Mouse (Mus musculus) macrophage (primary cell): ENCODE results near the gene Cdc42ep2. TPM values are rescaled to one million over a fixed set of nuclear protein-coding genes. Genes with fewer than 3 reads are reported as not detected.
A peak's percentile ranks its signal among the peaks of the same experiment; 100 is the strongest.
"Not testable (repeated sequence)": the region's sequence is repeated elsewhere in the genome, so short reads cannot be mapped to it uniquely, and the experiment has no call there.

Experiments
- H3K27ac ChIP-seq: fragments of 350-480 bp; formaldehyde crosslinking; 2 replicates; pipeline ENCODE4 v1.9.0; 2021
- H3K36me3 ChIP-seq: fragments of 350-480 bp; formaldehyde crosslinking; 2 replicates; pipeline ENCODE4 v1.9.0; 2021; ENCODE audit errors: inconsistent target
- H3K4me3 ChIP-seq: fragments of 350-480 bp; formaldehyde crosslinking; 2 replicates; pipeline ENCODE4 v1.9.0; 2021; ENCODE audit errors: inconsistent target
- H3K79me2 ChIP-seq: fragments of 350-480 bp; formaldehyde crosslinking; 2 replicates; pipeline ENCODE4 v1.9.0; 2021; ENCODE audit errors: inconsistent target
- WGBS: methylation state at CpG from one replicate; pipeline ENCODE4 v1.1.7; 2026; ENCODE audit warnings: inconsistent platforms; ENCODE audit not compliant: missing documents; 5-methylcytosine and 5-hydroxymethylcytosine counted together
- polyA plus RNA-seq: library from polyadenylated mRNA; stranded (reverse); fragments of 250-400 nt; gene quantifications from 3 replicates; pipeline ENCODE4 v1.2.4, GENCODE M21; 2018; ENCODE audit warnings: inconsistent platforms

The Cdc42ep2 gene
- polyA plus RNA-seq, 1 experiment from 2014 or later, result 1.7 TPM

DNA sequence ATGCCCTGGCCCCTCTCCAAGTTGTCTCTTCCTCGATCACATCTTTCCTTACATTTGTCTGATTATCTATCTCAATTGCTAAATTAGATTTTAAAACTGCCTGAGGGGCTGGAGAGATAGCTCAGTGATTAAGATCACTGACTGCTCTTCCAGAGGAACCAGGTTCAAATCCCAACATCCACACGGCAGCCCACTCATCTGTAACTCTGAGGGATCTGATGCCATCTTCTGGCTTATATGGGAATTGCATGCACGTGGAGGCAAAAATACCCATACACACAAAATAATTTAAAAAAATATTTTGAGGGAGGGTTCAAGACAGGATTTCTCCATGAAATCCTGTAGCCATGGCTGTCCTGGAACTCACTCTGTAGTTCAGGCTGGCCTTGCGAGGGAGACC is 38.8 kb downstream of the Cdc42ep2 start:
- H3K36me3 ChIP-seq, result peaks cover 39% of the 10 kb centered on the region
- H3K79me2 ChIP-seq, result peaks cover 24% of the 10 kb centered on the region
- no peak overlapping the region for H3K27ac ChIP-seq
- no peak overlapping the region for H3K4me3 ChIP-seq
- WGBS, result 78% methylated on average over 4 of the region's 4 CpGs

- 89% methylated on average over 1 of the region's 1 CpGs for WGBS
- Histone ChIP-seq H3K4me3 (no peak overlapping the region), H3K36me3 (peaks cover 52% of the 10 kb centered on the region), H3K27ac (no peak overlapping the region), H3K79me2 (peaks cover 43% of the 10 kb centered on the region)
Measured at GRCm38 (mm10) chr19:5883935-5884334, 40.7 kb downstream of the Cdc42ep2 start.

DNA sequence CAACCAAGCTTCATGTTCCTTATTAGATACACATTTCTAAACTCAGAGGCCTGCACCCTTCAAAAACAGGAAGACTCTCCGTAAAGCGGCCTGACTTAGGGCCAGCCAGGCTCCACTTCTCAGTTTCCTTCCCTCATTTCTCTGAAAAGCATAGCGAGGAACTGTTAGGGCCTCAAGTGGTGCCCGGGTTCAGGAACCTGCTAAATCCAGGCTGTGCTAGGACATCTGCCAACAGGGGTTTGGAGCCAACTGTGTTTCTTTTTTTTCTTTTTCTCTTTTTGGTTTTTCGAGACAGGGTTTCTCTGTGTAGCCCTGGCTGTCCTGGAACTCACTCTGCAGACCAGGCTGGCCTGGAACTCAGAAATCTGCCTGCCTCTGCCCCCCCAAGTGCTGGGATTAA is 42.5 kb downstream of the Cdc42ep2 start:
- H3K36me3 ChIP-seq, result peaks cover 52% of the 10 kb centered on the region
- WGBS, result 3% methylated on average over 5 of the region's 5 CpGs
- H3K27ac ChIP-seq, result peak overlapping the region; percentile 72

DNA sequence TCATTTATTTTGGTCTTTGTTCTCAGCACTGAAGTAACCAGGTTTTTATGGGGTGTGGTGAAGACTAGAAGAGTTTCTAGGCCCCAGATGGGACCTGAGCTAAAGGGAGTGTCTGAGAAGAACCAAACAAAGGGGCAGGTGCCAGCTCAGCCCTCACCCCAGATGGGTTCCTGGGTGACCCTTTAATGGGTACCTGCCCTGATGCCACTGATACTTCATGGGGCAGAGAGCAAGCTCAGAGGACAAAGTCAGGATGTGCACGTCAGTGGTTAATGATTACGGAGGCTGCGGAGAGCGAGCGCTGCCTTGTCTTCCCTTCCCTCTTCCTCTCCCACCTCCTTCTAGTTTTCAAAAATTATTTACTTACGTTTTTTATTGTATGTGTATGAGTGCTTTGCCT is 43.5 kb downstream of the Cdc42ep2 start:
- peaks cover 52% of the 10 kb centered on the region for H3K36me3 ChIP-seq
- H3K27ac ChIP-seq, result peak overlapping the region; percentile 72
- 80% methylated on average over 1 of the region's 6 CpGs for WGBS
- no peak overlapping the region for H3K4me3 ChIP-seq
- H3K79me2 ChIP-seq, result peaks cover 53% of the 10 kb centered on the region

More for the DNA sequence above, 42.5 kb downstream of the Cdc42ep2 start:
- H3K4me3 ChIP-seq, result not testable (repeated sequence)
- H3K79me2 ChIP-seq, result peaks cover 53% of the 10 kb centered on the region

DNA sequence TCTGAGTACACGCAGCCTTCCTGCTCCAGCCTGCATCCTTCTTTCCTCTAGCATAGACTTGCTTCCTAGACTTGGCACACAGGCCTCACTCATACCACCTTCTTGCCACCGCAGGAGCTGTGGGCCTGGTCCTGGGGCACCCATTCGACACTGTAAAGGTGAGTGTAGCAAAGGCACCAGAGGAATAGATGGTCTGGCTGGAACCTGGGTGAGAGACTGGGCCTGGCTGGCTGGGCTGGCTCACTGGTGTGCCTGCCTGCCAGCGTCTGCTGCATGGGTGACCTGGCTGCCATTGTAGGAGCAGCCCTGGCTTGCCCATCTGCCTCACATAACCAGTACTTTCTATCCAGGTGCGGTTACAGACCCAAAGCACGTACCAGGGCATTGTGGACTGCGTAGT is 44.9 kb downstream of the Cdc42ep2 start:
- Histone ChIP-seq H3K79me2 (peaks cover 55% of the 10 kb centered on the region), H3K36me3 (peaks cover 41% of the 10 kb centered on the region), H3K4me3 (0 out of 2 replicates have a peak overlapping the region, but pooled peaks have one; percentile 73), H3K27ac (peak overlapping the region; percentile 99)
- 88% methylated on average over 7 of the region's 7 CpGs for WGBS

- Histone ChIP-seq H3K4me3 (peak overlapping the region; percentile 73), H3K27ac (peak overlapping the region; percentile 99), H3K36me3 (peaks cover 33% of the 10 kb centered on the region), H3K79me2 (peaks cover 60% of the 10 kb centered on the region)
- whole genome bisulfite sequencing, result 52% methylated on average over 3 of the region's 3 CpGs
Measured at GRCm38 (mm10) chr19:5878916-5879315, 45.7 kb downstream of the Cdc42ep2 start.

GRCm38 (mm10) chr19:5878362-5878722 is 46.3 kb downstream of the Cdc42ep2 start:
- H3K79me2 ChIP-seq, result peaks cover 60% of the 10 kb centered on the region
- WGBS, result 6% methylated on average over 7 of the region's 7 CpGs
- H3K27ac ChIP-seq, result peak overlapping the region; percentile 99
- H3K4me3 ChIP-seq, result peak overlapping the region; percentile 73
- H3K36me3 ChIP-seq, result peaks cover 27% of the 10 kb centered on the region

DNA sequence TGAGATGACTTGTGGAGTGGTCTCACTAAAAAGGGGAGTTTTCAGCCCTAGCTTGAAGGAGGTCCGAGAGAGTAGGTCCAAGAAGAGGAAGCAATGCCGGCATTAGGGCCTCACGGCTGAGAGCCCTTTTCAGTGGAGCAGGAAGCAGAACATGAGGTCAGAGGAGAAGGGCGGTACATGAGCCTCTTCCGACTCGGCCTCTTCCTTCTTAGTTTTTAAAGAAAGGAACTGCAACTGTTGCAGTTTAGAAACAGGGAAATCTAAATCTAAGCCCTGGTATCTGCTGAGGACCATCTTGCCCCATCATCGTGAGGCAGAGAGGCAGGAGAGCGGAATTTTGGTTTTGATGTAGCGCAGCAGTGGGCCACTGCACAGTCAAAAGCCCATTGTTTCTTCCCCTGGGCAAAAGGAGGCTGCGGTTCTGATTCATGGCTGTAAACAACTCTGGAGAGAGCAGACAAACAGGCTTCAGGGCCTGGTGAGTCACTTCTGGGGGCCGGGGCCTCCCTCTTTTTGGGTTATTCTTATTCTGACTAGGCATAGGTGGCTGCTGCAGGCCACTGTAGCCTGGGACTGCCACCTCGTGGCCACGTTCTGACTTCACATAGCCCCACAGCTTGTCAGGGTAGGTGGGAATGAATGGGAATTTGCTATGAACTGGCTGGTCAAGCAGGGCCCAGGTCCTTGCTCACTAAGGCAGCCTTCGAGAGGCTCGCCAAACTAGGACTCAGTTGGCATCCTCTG is 46.8 kb downstream of the Cdc42ep2 start, which contains the start of gene Slc25a45:
Gene Slc25a45 (plus strand): TSS at position 191 of the 744 bp plus-strand sequence.
- peak within 1 kb of the TSS; percentile 73 for H3K4me3 ChIP-seq
- H3K27ac ChIP-seq, result peak within 1 kb of the TSS; percentile 99
- WGBS, result under 1% methylated on average over 15 of the region's 15 CpGs
- H3K36me3 ChIP-seq, result peaks cover 25% of the 10 kb centered on the region
- peaks cover 60% of the 10 kb centered on the region for H3K79me2 ChIP-seq

DNA sequence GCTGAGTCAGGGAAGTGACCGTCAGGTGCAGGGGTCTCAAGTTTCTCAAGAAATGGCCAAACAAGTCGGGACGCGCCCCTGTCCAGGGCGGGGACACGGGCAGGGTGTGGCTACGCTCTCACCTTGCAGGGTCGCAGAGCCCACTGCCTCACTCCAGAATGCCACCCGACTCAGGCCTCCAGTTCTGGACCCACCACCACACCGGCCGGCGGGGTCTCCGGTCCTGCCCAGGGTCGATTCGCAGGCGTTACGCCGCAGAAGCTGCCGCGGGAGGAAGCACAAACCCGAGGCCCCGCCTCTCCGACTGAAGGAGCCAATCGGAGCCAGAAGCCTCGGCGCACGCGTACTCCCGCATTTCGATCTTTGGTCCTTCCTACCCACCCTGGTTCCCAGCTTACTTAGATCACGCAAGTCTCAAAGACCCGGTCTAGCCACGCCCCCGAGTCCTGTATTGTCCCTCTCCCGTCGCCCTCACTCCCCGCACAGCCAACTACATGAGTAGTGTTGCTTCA is 49.6 kb downstream of the Cdc42ep2 start, which contains the start of gene Frmd8:
Gene Frmd8 (minus strand): TSS at position 306 of the 512 bp plus-strand sequence.
- Histone ChIP-seq H3K4me3 (peak within 1 kb of the TSS; percentile 95), H3K79me2 (peaks cover 64% of the 10 kb centered on the region), H3K36me3 (peaks cover 22% of the 10 kb centered on the region; the same call in 1 of the 2 replicates), H3K27ac (peak within 1 kb of the TSS; percentile 68)
- under 1% methylated on average over 35 of the region's 37 CpGs for WGBS

DNA sequence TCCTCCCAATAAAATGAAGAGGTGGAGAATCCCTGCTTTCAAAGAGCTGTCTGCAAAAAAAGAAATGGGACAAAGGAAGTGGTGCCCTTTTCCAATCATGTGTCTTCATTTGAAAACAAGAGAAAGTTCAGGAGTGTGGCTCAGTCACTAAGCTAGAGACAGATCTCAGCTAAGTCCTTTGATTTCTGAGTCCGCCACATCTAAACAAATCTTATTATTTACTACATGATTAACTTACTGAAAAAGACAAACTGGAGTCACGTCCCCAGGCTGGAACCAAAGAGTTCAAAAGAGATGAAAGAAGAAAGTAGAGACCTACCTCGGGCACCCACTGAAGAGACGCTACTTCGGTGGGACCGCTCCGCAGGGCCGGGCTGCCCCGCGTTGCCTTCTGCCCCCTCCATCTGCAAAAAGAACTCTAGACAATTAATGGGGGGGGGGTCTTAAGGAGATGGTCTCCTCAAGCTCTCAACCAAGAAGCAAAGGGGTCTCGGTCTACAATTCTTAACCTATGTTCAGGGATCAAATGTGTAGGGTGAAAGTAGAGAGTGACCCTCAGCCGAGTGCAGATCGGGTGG is 50.1 kb downstream of the Cdc42ep2 start:
- Histone ChIP-seq H3K27ac (peak overlapping the region; percentile 68), H3K36me3 (peaks cover 22% of the 10 kb centered on the region; the same call in 1 of the 2 replicates), H3K4me3 (peak overlapping the region; percentile 95), H3K79me2 (peaks cover 59% of the 10 kb centered on the region)
- WGBS, result 6% methylated on average over 13 of the region's 13 CpGs

- peaks cover 36% of the 10 kb centered on the region for H3K36me3 ChIP-seq
- H3K27ac ChIP-seq, result no peak overlapping the region
- WGBS, result 84% methylated on average over 19 of the region's 19 CpGs
- H3K79me2 ChIP-seq, result peaks cover 44% of the 10 kb centered on the region
- no peak overlapping the region for H3K4me3 ChIP-seq
Measured at GRCm38 (mm10) chr19:5872931-5873556, 51.6 kb downstream of the Cdc42ep2 start.

DNA sequence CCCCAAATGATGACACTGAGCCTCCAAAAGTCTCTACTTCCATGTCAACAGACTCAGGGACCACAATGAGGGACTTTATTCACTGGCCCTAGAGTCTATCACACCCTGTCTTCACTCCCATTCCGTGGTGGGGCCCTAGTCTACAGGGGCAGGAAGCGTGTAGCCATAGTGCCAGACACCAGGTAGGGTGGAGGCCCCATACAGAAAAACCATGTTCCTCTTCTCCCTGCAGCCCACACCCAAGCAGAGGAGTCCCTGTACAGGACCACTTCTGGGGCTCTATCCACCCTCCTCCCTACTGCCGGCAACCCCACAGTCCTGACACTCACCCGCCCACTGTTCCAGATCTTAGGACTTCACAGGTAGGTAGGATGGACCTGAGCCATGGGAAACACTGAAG is 52.1 kb downstream of the Cdc42ep2 start:
- Histone ChIP-seq H3K79me2 (peaks cover 44% of the 10 kb centered on the region), H3K4me3 (no peak overlapping the region), H3K27ac (no peak overlapping the region), H3K36me3 (peaks cover 41% of the 10 kb centered on the region)
- 50% methylated on average over 4 of the region's 4 CpGs for WGBS

DNA sequence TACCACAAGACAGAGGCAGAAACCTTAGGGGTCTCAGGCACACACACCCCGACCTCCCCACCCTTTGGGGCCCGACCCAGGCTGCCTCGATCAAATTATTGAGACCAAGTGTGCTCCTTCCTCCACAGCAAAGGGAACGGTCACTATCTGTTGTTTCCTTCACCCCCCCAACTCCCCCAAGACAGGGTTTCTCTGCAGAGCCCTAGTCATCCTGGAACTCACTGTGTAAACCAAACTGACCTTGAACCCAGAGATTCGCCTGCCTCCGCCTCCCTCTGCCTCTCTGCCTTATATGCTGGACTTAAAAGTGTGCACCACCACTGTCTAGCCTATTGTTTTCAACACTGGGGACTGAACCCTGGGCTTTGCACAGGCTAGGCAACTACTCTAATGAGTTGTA is 52.9 kb downstream of the Cdc42ep2 start:
- 36% methylated on average over 6 of the region's 6 CpGs for WGBS
- Histone ChIP-seq H3K27ac (no peak overlapping the region), H3K36me3 (peaks cover 49% of the 10 kb centered on the region), H3K4me3 (no peak overlapping the region), H3K79me2 (peaks cover 44% of the 10 kb centered on the region)

- peaks cover 53% of the 10 kb centered on the region for H3K36me3 ChIP-seq
- WGBS, result 30% methylated on average over 7 of the region's 7 CpGs
- no peak overlapping the region for H3K4me3 ChIP-seq
- H3K79me2 ChIP-seq, result peaks cover 44% of the 10 kb centered on the region
- H3K27ac ChIP-seq, result no peak overlapping the region
Measured at GRCm38 (mm10) chr19:5871273-5871672, 53.3 kb downstream of the Cdc42ep2 start.
